Mouse (Mus musculus) forebrain, embryonic 16.5 days (tissue): Measurements from ENCODE around the gene Pltp. TPM values are rescaled to one million over a fixed set of nuclear protein-coding genes. Genes with fewer than 3 reads are reported as not detected.

Source experiments
- ATAC-seq: fragments of 200-750 bp; cut with Nextera tagmentation; 2 replicates; pipeline ENCODE4 v1.8.0; 2017; ENCODE audit warnings: mild to moderate bottlenecking, moderate library complexity
- H3K27ac ChIP-seq: fragments of 300-500 bp; sonication (generic); 2 replicates; pipeline ENCODE4 v1.5.1; 2014; ENCODE audit warnings: low read length, control low read depth
- H3K27me3 ChIP-seq: fragments of 300-500 bp; sonication (generic); replicated peaks from 2 replicates; pipeline ENCODE4 v1.6.1; 2014; ENCODE audit warnings: low read length; ENCODE audit not compliant: control insufficient read depth, insufficient read depth
- H3K36me3 ChIP-seq: fragments of 300-500 bp; sonication (generic); 2 replicates; pipeline ENCODE4 v1.6.1; 2014; ENCODE audit not compliant: control insufficient read depth, insufficient read depth
- H3K4me1 ChIP-seq: fragments of 300-500 bp; sonication (generic); replicated peaks from 2 replicates; pipeline ENCODE4 v1.6.1; 2014; ENCODE audit warnings: low read length; ENCODE audit not compliant: control insufficient read depth, insufficient read depth
- H3K4me2 ChIP-seq: fragments of 300-500 bp; sonication (generic); 2 replicates; pipeline ENCODE4 v1.6.1; 2014; ENCODE audit warnings: mild to moderate bottlenecking, low read length, control low read depth
- H3K4me3 ChIP-seq: fragments of 300-500 bp; sonication (generic); replicated peaks from 2 replicates; pipeline ENCODE4 v1.5.1; 2014; ENCODE audit warnings: mild to moderate bottlenecking, low read length, control low read depth
- H3K9ac ChIP-seq: fragments of 300-500 bp; sonication (generic); replicated peaks from 2 replicates; pipeline ENCODE4 v1.6.1; 2014; ENCODE audit warnings: low read depth, low read length, control low read depth
- H3K9me3 ChIP-seq: fragments of 300-500 bp; sonication (generic); 2 replicates; pipeline ENCODE4 v1.6.1; 2016; ENCODE audit warnings: low read length; ENCODE audit not compliant: control insufficient read depth
- WGBS: fragments of 180-500 bp; shearing (Covaris S2); extraction: QIAGEN DNeasy Blood & Tissue Kit; methylation state at CpG from one replicate; pipeline ENCODE4 v1.1.7; 2014; 5-methylcytosine and 5-hydroxymethylcytosine counted together
- polyA plus RNA-seq: library from polyadenylated mRNA; unstranded; fragments of >200 nt; fragmentation: Nextera tagmentation; extraction: Ambion mirVana; gene quantifications from 2 replicates; pipeline ENCODE4 v1.2.1, GENCODE M21; 2015

Gene Pltp
- polyA plus RNA-seq, 1 experiment from 2014 or later = 45.7 TPM

GRCm38 (mm10) chr2:164833314-164833959 is 24.1 kb downstream of the Pltp start, which contains the start of gene Neurl2:
Gene Neurl2, minus strand, starts transcription at chr2:164833456.
- Histone ChIP-seq H3K4me1 (peaks cover 20% of the 10 kb centered on the region), H3K36me3 (no peaks in the 10 kb centered on the region; the same call in 1 of the 2 replicates), H3K27ac (peak within 1 kb of the TSS; percentile 82), H3K4me3 (peak within 1 kb of the TSS; percentile 82), H3K9ac (peak within 1 kb of the TSS; percentile 86), H3K4me2 (peak within 1 kb of the TSS; percentile 98), H3K27me3 (no peaks in the 10 kb centered on the region), H3K9me3 (no peaks in the 10 kb centered on the region)
- ATAC-seq = peak; percentile 71
- under 1% methylated on average over 29 of the region's 31 CpGs for WGBS

GRCm38 (mm10) chr2:164832748-164833301 is 24.7 kb downstream of the Pltp start, which contains the start of gene Ctsa:
Gene Ctsa, plus strand, starts transcription at chr2:164832873.
- H3K36me3 ChIP-seq = peaks cover 4% of the 10 kb centered on the region; the same call in 1 of the 2 replicates
- no peaks in the 10 kb centered on the region for H3K27me3 ChIP-seq
- H3K4me1 ChIP-seq = peaks cover 20% of the 10 kb centered on the region
- H3K4me2 ChIP-seq = peak within 1 kb of the TSS; percentile 98
- H3K4me3 ChIP-seq = peak within 1 kb of the TSS; percentile 82
- H3K9ac ChIP-seq = peak within 1 kb of the TSS; percentile 86
- no peaks in the 10 kb centered on the region for H3K9me3 ChIP-seq
- WGBS = under 1% methylated on average over 35 of the region's 35 CpGs
- peak within 1 kb of the TSS; percentile 82 for H3K27ac ChIP-seq
- ATAC-seq = peak; percentile 79

DNA sequence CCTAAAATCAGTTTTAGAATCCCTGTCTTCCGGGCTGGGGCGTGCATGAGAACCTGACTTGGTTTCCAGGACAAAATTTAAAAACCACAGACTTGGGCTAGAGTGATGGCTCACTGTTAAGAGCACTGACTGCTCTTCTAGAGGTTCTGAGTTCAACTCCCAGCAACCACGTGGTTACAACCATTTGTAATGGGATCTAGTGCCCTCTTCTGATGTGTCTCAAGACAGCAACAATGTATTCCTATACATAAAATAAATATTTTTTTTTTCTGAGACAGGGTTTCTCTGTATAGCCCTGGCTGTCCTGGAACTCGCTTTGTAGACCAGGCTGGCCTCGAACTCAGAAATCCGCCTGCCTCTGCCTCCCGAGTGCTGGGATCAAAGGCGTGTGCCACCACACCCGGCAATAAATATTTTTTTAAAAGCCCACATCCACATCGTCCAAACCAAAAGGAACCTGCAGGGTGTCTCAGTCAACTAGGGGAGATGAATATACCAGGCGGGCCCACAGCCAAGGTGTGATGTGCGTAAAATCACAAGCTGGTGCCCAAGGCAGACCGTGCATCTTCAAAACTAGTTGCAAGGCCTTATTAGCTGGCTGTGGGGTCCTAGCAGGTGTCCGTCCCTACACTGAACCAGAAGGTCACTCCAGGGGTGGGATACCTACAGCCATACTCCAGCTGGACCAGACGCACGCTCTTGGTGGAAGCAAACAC is 25.3 kb downstream of the Pltp start:
- Histone ChIP-seq H3K4me1 (peaks cover 20% of the 10 kb centered on the region), H3K27me3 (no peaks in the 10 kb centered on the region), H3K9me3 (no peaks in the 10 kb centered on the region), H3K36me3 (peaks cover 8% of the 10 kb centered on the region; the same call in 1 of the 2 replicates), H3K9ac (peak overlapping the region; percentile 86), H3K27ac (peak overlapping the region; percentile 82), H3K4me3 (peak overlapping the region; percentile 82), H3K4me2 (peak overlapping the region; percentile 98)
- no peak for ATAC-seq
- 61% methylated on average over 16 of the region's 16 CpGs for WGBS

- peaks cover 20% of the 10 kb centered on the region for H3K4me1 ChIP-seq
- ATAC-seq = no peak
- WGBS = 82% methylated on average over 10 of the region's 10 CpGs
These were observed 26.5 kb downstream of the Pltp start for GRCm38 (mm10) chr2:164831029-164831428.

DNA sequence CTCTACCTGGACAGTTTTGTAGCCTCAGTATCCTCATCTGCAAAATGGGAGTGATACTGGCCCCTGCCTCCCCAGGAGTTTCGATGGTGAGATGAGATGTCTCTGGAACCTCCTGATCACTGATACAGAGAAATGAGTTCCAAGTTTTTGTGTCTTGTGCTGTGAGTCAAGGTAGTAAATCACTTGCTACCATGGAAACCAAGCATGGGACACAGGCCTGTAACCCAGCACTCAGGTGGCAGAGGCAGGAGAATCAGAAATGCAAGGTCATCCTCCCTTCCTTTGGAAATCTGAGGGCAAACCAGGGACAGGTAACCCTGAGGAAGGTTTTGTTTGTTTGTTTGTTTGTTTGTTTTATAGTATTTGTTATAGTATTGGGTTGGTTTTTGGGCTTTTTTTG is 28.4 kb downstream of the Pltp start:
- no peak overlapping the region for H3K27ac ChIP-seq
- ATAC-seq = no peak
- 100% methylated on average over 1 of the region's 1 CpGs for whole genome bisulfite sequencing
- H3K4me1 ChIP-seq = peaks cover 7% of the 10 kb centered on the region
- H3K9ac ChIP-seq = no peak overlapping the region
- no peak overlapping the region for H3K4me3 ChIP-seq
- H3K36me3 ChIP-seq = peaks cover 21% of the 10 kb centered on the region; the same call in 1 of the 2 replicates
- H3K4me2 ChIP-seq = no peak overlapping the region
- H3K27me3 ChIP-seq = no peaks in the 10 kb centered on the region
- no peaks in the 10 kb centered on the region for H3K9me3 ChIP-seq

More at GRCm38 (mm10) chr2:164831029-164831428, 26.5 kb downstream of the Pltp start:
- Histone ChIP-seq H3K36me3 (peaks cover 9% of the 10 kb centered on the region; the same call in 1 of the 2 replicates), H3K9ac (no peak overlapping the region), H3K4me2 (no peak overlapping the region), H3K9me3 (no peaks in the 10 kb centered on the region), H3K27me3 (no peaks in the 10 kb centered on the region), H3K27ac (no peak overlapping the region), H3K4me3 (no peak overlapping the region)

GRCm38 (mm10) chr2:164828437-164828836 is 29.1 kb downstream of the Pltp start, which contains the start of gene Spata25:
Gene Spata25, minus strand, starts transcription at chr2:164828537.
- Histone ChIP-seq H3K36me3 (peaks cover 21% of the 10 kb centered on the region; the same call in 1 of the 2 replicates), H3K4me3 (no peak within 1 kb of the TSS), H3K27ac (no peak within 1 kb of the TSS), H3K9ac (no peak within 1 kb of the TSS), H3K4me2 (no peak within 1 kb of the TSS), H3K9me3 (no peaks in the 10 kb centered on the region), H3K4me1 (peaks cover 10% of the 10 kb centered on the region), H3K27me3 (no peaks in the 10 kb centered on the region)
- 92% methylated on average over 6 of the region's 6 CpGs for whole genome bisulfite sequencing
- no peak for ATAC-seq

- Histone ChIP-seq H3K27ac (no peak overlapping the region), H3K4me2 (no peak overlapping the region), H3K27me3 (no peaks in the 10 kb centered on the region), H3K36me3 (peaks cover 21% of the 10 kb centered on the region; the same call in 1 of the 2 replicates), H3K9me3 (no peaks in the 10 kb centered on the region), H3K4me3 (no peak overlapping the region), H3K9ac (no peak overlapping the region), H3K4me1 (peaks cover 11% of the 10 kb centered on the region)
- 89% methylated on average over 16 of the region's 16 CpGs for WGBS
- ATAC-seq = no peak
These were observed 30.2 kb downstream of the Pltp start for GRCm38 (mm10) chr2:164827146-164827850.

- 96% methylated on average over 17 of the region's 17 CpGs for WGBS
- Histone ChIP-seq H3K27me3 (no peaks in the 10 kb centered on the region), H3K4me3 (no peak overlapping the region), H3K4me1 (peaks cover 14% of the 10 kb centered on the region), H3K4me2 (no peak overlapping the region), H3K27ac (no peak overlapping the region), H3K9ac (no peak overlapping the region), H3K9me3 (no peaks in the 10 kb centered on the region), H3K36me3 (peaks cover 25% of the 10 kb centered on the region)
- ATAC-seq = no peak
These were observed 32.0 kb downstream of the Pltp start for GRCm38 (mm10) chr2:164825521-164825920.
